Mouse (Mus musculus) left cerebral cortex, adult 11 months (tissue): Measurements from ENCODE around the gene Zfand4.
"Not testable (repeated sequence)": the region's sequence is repeated elsewhere in the genome, so short reads cannot be mapped to it uniquely, and the experiment has no call there.

Experiments used
- DNase-seq: peaks from one replicate; pipeline ENCODE4 v3.0.0; 2022; ENCODE audit warnings: low spot score

Gene Zfand4

GRCm38 (mm10) chr6:116264018-116264651, at the start of gene Zfand4:
TSS of gene Zfand4 (plus strand) at chr6:116264222.
- DNase-seq: peak; percentile 79

GRCm38 (mm10) chr6:116227767-116228166, 36.3 kb upstream of the Zfand4 start:
- no peak for DNase-seq

GRCm38 (mm10) chr6:116228785-116229525, 35.1 kb upstream of the Zfand4 start:
- DNase-seq: peak; percentile 53

- DNase-seq: not testable (repeated sequence)
Observed at GRCm38 (mm10) chr6:116234821-116235220, 29.2 kb upstream of the Zfand4 start.

GRCm38 (mm10) chr6:116235336-116235735, 28.7 kb upstream of the Zfand4 start:
- DNase-seq: no peak

- DNase-seq: no peak
Observed at GRCm38 (mm10) chr6:116238083-116238482, 25.9 kb upstream of the Zfand4 start.

- no peak for DNase-seq
Observed at GRCm38 (mm10) chr6:116240371-116240770, 23.7 kb upstream of the Zfand4 start.

- DNase-seq: no peak
Observed at GRCm38 (mm10) chr6:116259649-116260048, 4.4 kb upstream of the Zfand4 start.

- no peak for DNase-seq
Observed at GRCm38 (mm10) chr6:116260481-116260880, 3.5 kb upstream of the Zfand4 start.

- DNase-seq: no peak
Observed at GRCm38 (mm10) chr6:116262824-116263223, 1.2 kb upstream of the Zfand4 start.

GRCm38 (mm10) chr6:116264836-116265235, 814 bp downstream of the Zfand4 start:
- no peak for DNase-seq

- no peak for DNase-seq
Observed at GRCm38 (mm10) chr6:116265603-116266002, 1.6 kb downstream of the Zfand4 start.

- no peak for DNase-seq
Observed at GRCm38 (mm10) chr6:116266273-116267109, 2.5 kb downstream of the Zfand4 start.

- DNase-seq: no peak
Observed at GRCm38 (mm10) chr6:116267110-116267423, 3.0 kb downstream of the Zfand4 start.

- DNase-seq: no peak
Observed at GRCm38 (mm10) chr6:116275695-116276094, 11.7 kb downstream of the Zfand4 start.

- DNase-seq: no peak
Observed at GRCm38 (mm10) chr6:116278679-116279317, 14.8 kb downstream of the Zfand4 start.

- DNase-seq: no peak
Observed at GRCm38 (mm10) chr6:116281014-116281413, 17.0 kb downstream of the Zfand4 start.

- no peak for DNase-seq
Observed at GRCm38 (mm10) chr6:116282546-116282945, 18.5 kb downstream of the Zfand4 start.

GRCm38 (mm10) chr6:116283280-116283679, 19.3 kb downstream of the Zfand4 start:
- no peak for DNase-seq

- no peak for DNase-seq
Observed at GRCm38 (mm10) chr6:116286321-116286720, 22.3 kb downstream of the Zfand4 start.

GRCm38 (mm10) chr6:116286870-116287575, 23.0 kb downstream of the Zfand4 start:
- no peak for DNase-seq

GRCm38 (mm10) chr6:116311411-116311810, 47.4 kb downstream of the Zfand4 start:
- DNase-seq: no peak
